Mouse (Mus musculus) thymus, postnatal 4 days (tissue): ENCODE data around the gene Olfr12.
A peak's percentile ranks its signal among the peaks of the same experiment; 100 is the strongest.

Experiments used
- DNase-seq: peaks from one replicate; pipeline ENCODE4 v3.0.0; 2021

The Olfr12 gene

GRCm38 (mm10) chr1:92641514-92642272 lies 24.1 kb downstream of the Olfr12 start, which contains the start of gene Cops9:
Cops9 (minus strand) TSS chr1:92641985.
- DNase-seq: peak; percentile 89

- DNase-seq: peak; percentile 3
Observed at GRCm38 (mm10) chr1:92643691-92644090, 26.1 kb downstream of the Olfr12 start.

- peak; percentile 3 for DNase-seq
Observed at GRCm38 (mm10) chr1:92644916-92645315, 27.3 kb downstream of the Olfr12 start.

GRCm38 (mm10) chr1:92646111-92646510 lies 28.5 kb downstream of the Olfr12 start:
- peak; percentile 2 for DNase-seq

- DNase-seq: peak; percentile 2
Observed at GRCm38 (mm10) chr1:92646601-92647000, 29.0 kb downstream of the Olfr12 start.

- DNase-seq: no peak
Observed at GRCm38 (mm10) chr1:92647026-92647425, 29.4 kb downstream of the Olfr12 start.

GRCm38 (mm10) chr1:92647752-92648151 lies 30.2 kb downstream of the Olfr12 start:
- DNase-seq: peak; percentile 76

- peak; percentile 32 for DNase-seq
Observed at GRCm38 (mm10) chr1:92648197-92648596, 30.6 kb downstream of the Olfr12 start.

GRCm38 (mm10) chr1:92648673-92649072 lies 31.1 kb downstream of the Olfr12 start, which contains the start of gene Otos:
Otos (minus strand) TSS chr1:92648841.
- peak; percentile 80 for DNase-seq

DNA sequence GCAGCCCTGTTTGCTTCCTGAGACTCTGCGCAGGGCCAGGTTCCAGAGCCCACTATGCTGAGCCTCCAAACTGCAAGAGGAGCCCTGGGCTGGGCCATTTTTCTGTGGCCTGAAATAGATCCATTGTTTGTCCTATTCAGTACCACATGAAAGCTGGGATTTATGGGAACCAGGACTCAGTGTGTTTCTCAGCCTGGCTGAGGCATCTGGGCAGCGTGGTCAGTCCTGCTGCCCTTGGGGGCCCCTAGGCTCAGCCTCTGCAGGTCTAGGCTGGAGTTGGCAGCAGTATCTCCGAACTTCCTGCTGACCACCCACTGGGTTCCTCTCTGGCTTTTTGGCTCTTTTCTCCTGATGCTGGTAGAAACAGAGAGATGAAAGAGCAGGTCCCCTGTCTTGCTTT lies 33.9 kb downstream of the Olfr12 start:
- no peak for DNase-seq

DNA sequence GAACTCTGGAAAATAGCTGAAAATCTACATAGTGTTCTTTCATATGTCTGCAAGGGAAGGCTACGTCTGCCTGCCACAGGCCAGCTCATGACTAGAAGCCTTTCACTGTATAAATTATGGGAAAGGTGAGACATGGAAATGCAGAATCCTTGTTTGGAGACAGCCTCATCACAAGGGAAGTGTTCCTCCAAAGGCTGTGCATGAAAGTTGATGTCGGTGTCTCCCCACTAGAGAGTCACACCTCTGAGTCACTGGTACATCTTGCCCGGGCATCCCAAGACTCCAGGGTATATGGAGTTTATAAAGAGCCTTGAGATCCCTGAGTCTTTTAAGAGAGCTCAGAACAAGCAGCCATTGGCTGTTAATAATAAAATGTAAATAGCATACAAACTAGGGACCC lies 35.6 kb downstream of the Olfr12 start:
- DNase-seq: no peak

DNA sequence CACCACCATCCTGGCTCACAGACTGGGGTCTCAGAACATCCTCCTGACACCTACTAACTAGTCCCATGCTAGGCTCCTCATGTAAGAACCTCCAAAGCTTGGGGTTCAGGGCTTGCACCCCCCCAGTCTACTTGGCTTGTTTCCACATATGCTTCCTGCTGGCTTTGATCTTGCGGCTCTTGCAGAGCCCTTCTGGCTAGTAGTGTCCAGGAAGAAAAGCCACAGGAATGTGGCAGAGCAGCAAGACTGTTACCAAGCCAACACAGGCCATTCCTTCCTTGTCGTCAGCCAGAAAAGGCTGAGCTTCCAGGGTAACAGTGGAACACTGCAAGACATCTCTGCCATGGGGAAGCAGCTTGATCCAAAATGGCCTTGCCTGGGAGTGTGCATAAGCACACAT lies 37.1 kb downstream of the Olfr12 start:
- DNase-seq: no peak

- DNase-seq: no peak
Observed at GRCm38 (mm10) chr1:92657025-92657820, 39.6 kb downstream of the Olfr12 start.

- no peak for DNase-seq
Observed at GRCm38 (mm10) chr1:92659392-92659791, 41.8 kb downstream of the Olfr12 start.

GRCm38 (mm10) chr1:92667106-92667505 lies 49.5 kb downstream of the Olfr12 start:
- DNase-seq: no peak

DNA sequence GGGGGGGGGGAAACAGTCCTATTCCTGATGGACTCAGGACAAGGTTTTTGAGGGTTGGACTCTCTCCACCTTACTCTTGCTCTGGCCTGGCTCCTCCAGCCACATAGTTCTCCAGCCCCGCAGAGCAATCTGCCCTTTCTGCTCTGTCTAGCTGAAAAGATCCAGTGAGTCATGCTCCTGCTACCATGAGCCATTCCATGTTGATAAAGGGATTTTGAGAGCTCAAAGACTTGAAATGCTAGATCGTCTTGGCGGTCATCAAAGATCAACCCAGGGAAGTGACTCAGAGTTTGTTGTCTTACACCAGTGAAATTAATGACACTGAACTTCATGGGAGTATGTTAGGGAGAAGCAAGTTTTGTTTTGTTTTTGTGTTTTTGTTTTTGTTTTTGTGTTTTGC lies 51.8 kb downstream of the Olfr12 start:
- no peak for DNase-seq

DNA sequence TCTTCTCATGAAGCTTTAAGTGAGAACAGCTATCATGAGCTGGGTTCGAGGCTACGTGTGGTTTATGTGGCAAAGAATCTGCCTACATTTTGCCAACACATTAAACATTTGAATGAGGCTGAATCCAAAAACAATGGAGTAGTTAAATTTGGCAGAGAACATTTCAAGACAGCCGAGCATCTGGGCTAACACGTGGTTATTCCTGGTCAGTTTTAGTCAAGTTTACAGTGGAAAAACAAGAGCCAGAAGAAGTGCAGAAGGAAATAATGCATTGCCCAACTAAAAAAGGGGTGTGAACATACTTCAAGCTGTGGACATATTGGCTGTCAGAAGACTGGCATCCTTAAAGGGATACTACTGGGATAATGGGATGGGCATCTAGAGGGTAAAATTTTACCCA lies 53.7 kb downstream of the Olfr12 start:
- no peak for DNase-seq
